Mouse (Mus musculus) urinary bladder, postnatal 14 days (tissue): ENCODE data around the gene Nucks1.
"Not testable (repeated sequence)": the region's sequence is repeated elsewhere in the genome, so short reads cannot be mapped to it uniquely, and the experiment has no call there.

Experiments
- DNase-seq: peaks from one replicate; pipeline ENCODE4 v3.0.0; 2021; ENCODE audit warnings: low spot score

The Nucks1 gene

DNA sequence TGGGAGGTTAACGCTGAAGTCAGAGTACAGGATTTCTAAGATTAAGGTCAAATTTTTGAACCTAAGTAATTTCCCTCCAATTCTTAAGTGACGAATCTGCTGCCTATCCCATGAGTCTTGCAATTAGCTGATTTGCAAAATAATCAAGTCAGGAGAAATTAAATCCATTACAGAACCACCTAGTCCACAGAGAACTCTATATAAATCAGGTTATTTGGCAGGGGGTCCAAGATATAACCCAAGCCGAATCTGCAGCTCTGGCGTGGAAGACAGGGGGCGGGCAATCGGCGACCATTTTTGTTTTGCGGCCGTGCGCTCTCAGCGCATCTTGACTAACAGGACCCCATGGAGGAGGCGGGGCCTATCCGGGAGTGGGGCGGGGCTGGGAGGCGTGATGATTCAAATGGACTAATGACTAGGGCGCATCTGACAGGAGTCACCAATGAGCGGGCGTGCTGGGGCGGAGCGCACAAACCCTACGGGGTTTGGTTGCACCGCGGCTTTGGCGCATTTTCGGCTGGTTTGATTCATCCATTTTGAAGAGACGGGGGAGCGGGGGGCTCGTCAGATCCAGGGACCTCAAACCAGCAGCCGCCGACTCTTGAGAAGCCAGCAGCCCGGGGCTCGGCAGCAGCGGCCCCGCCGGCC is at the start of gene Nucks1:
Gene Nucks1 (plus strand): TSS at position 534 of the 648 bp plus-strand sequence.
- peak; percentile 100 for DNase-seq

DNA sequence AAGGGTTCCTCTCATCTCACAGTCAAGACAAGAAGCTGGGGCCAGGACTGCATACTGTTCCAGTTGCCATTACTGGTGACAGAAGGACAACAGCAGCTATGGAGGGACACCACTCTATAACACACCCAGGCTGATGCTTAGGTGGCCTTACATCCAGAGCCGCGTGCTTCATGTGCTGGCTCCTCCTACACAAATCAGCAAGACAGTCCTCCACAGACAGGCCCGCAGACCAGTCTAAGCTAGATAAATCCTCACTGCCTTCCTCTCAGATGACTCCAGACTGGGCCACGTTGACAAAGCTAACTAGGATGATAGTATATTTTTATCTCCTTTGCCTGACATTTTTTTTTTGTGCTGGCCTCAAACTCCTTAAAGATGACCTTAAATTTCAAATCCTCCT is 48.5 kb upstream of the Nucks1 start:
- no peak for DNase-seq

DNA sequence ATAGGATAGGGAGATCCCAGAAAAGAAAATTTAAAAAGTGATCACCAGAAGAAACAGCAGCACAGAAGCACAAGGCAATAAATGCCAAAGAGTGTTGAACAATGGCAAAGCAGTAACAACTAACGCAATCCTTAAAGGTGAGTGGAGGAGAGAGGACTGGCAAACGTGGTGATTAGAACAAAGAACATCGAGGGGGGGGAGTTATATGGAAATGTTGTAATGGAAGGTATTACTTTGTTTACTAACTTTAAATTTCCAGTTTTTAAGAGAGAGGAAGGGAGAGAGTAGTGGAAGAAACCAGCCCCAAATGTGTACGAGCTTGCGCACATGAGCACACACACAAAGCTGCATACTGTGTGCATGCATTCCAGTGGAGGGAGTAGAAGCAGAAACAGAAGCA is 44.7 kb upstream of the Nucks1 start:
- no peak for DNase-seq

DNA sequence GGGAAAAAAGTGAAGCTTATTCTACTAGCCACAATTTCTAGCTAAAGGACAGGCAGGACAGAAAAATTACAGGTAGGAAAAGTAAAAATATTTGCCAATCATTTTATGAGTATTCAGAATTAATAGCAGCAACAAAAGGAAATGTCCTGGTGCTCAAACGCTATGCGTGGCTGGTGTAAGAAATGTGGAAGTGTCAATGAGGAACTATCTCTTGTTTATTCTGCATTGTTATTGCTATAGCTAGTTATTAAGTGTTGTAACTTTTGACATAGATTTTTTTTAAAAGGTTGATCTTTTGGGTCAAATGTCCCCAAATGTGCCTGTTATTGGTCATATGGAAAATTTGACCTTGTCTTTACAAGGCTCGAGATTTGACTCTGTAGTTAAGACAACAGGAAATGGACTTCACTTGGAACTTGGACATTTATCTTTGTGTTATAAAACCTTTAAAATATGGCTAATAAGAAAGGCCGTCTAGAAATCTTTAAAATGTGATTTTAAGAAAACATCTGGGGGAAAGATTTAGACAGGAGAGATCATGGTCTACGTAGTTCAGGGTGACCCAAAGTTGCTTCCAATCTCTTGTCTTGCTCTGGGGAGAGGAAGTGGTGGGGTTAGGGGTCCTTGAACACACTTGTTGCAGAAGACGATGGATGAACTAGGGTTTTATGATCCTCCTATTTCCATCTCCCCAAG is 43.9 kb upstream of the Nucks1 start:
- no peak for DNase-seq

DNA sequence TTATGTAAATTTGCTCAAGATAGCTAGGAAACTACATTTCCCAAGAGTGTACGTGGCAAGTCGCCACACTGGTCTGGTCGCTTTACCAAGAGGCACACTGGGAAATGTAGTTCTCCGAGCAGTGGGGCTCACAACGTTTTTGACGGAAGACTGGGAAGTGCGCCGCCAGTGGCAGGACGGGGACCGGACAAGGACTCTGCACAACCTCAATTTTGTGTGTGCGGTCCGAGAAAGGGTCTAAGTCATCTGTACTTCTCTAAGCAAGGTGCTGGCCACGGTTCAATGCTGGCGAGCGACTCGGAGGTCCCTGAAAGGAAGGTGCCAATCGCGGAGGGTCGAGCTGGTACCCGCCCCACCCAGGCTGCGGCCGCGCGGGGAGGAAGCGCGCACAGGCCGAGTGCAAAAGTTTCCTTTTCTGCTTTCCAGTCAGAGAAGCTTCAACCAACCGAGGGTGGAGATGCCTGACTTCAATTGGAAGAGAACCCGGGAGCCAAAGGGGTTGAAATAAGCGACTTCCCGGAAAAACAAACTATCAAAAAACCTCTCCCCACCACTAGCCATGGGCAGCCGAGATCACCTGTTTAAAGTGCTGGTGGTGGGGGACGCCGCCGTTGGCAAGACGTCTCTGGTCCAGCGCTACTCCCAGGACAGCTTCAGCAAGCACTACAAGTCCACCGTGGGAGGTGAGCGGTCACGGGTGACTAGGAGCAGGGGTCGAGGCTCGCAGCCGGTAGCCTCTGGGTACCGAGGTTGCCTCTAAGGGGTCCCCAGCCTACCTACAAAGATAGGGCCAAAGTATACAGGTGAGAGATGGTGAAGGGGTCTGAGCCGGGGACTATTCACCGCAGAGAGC is 43.0 kb upstream of the Nucks1 start, which contains the start of gene Rab29:
Gene Rab29 (plus strand): TSS at position 132 of the 853 bp plus-strand sequence.
- DNase-seq = peak; percentile 95

DNA sequence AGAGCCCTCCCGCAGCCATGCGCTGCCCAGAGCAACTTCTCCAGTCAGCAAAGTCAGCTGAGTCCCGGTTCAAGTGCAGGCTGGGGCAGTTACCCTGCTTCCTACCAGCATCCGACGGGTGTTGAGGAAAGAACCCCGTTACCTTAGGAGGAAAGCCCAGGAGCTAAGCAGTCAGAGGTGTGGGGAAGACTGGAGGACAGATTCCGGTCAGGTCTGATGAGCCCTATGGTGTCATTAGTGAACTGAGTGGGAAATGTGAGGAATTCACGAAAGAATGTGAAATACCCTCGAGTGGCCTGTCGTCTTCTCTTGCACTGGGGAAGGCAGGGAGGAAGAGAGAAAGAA is 42.4 kb upstream of the Nucks1 start:
- DNase-seq = peak; percentile 7

DNA sequence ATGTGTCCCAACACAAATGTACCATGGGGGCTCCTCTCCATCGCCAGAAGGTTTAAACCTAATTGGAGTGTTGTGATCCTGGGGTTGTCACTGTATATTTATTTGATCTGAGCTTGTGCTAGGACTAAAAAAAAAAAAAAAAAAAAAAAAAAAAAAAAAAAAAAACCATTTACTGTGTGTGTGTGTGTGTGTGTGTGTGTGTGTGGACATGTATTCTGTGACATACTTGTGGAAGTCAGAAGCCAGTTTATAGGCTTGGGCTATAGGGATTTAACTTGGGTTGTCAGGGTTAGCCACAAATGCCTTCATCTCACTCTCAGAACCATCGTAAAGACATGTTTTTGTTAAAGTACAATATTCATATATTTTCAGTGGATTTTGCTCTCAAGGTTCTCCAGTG is 40.8 kb upstream of the Nucks1 start:
- no peak for DNase-seq

DNA sequence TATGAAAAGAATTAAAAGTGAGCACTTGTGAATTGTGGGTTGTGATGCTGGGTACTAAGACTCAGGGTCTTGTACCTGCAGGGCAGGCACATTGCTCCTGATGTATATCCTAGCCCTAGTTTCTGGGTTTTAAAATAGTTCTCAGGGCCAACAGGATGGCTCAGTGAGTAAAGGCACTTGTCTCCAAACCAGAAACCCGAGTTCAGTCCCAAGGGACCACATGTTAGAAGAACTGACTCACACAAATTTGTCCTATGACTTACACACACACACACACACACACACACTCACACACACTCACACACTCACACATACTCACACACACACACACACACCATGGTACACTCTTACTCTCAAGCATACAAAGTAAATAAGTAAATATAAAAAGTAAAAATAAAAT is 37.5 kb upstream of the Nucks1 start:
- DNase-seq = no peak

DNA sequence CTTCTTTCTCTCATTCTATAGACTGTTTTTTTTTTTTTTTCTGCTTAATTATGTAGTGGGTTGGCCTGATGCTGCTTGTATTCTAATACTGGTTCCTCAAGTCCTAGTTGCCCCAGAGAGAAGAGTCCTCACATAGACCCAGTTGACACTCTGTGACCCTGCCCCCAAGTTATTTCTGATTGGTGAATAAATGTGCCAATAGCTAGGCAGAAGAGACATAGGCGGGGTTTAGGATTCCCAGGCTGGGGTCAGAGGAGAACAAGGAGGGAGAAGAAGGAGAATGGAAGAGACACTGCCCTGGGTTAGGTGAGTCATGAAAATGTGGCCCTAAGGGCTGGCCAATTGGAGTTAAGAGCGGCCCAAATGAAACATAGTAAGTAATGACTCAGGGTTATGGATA is 30.5 kb upstream of the Nucks1 start:
- DNase-seq = no peak

DNA sequence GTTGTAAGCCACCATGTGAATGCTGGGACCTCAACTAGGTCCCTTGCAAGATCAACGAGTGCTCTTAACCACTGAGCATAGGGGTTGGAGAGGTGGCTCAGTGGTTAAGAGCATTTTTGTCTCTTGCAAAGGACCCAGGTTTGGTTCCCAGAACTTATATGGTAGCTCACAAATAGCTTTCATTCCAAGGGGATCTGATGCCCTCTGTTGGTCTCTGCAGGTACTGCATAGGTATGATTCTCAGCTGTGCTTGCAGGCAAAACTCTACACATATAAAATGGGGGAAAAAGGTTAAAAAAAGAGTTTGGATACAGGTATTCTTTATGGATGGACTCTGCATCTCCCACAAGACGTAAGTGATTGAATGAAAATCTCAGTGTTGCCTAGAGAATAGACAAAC is 27.5 kb upstream of the Nucks1 start:
- DNase-seq = no peak

DNA sequence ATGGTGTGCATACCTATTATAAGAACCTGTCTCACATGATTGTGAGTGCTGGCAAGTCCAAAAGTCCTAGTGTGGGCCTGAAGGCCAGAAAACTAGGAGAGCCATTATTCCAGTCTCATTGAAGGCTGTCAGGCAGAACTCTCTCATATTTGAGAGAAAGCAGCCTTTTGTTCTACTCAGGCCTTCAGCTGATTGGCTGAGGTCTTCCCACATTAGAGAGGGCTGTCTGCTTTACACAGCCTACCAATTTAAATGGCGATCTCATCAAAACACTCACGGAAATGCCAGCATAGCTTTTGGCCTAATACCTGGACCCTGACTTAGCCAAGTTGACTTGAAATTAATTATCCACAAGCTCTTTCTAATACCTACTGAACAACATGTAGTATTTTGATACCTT is 24.2 kb upstream of the Nucks1 start:
- DNase-seq = no peak

DNA sequence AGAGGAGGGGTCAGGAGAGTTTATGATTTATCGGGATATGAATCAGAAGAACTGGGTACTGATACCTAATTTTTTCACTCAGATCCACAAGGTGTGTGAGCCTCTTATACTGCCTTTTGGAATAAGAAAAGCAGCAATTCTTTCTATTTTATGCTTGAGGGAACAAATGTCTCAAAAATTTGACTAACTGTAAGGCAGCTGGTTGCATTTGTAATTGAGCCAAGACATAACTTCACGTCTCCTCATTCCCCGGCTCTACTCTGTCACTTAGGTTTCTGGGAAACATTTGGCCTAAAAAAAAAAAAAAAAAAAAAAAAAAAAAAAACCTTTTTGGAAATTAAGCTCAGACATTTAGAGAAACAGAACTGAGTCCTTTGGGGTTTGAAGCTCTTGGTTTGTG is 23.7 kb upstream of the Nucks1 start:
- no peak for DNase-seq

DNA sequence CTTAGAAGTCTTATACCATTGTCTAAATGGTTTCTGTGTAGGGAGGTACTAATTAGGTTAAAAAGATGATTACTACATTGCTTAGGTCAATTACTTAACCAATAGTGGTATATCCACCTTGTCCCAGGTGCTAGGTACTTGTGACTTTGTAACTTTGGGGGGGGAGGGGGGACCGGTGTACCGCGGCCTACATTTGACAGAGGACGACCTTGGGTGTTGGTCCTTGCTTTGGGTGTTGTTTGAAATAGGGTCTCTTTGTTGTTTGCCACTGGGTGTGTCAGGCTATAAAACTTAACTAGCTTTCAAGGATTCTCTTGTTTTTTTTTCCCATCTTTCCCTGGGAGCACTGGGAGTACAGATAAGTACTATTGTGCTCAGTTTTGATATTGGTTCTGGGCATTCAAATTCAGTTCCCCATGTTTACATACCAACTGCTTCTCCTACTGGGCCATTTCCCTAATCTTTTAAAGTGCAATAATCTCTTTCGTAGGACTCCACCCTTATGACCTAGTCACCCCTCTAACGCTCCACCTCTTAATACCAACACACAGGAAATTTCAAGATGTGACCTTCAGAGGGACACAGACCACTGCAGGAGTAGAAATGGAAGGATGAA is 20.2 kb upstream of the Nucks1 start:
- DNase-seq = no peak

DNA sequence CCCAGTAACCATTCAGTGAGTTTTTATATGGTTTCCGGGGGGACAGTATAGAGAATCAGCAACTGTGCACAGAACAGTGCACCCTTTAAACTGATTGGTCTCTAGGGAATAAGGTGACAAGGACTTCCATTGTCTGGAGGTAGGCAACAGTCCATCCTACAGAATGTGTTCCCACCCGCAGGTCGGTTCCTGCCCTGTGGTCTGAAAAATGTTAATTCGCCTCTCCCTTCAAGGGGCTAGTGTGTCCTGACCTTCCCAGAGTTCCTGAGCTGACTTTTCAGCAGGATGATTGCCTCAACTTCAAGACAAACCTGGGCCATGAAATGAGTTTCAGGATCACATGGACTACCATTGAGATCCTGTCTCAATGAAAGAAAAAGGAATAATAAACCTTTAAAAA is 18.9 kb upstream of the Nucks1 start:
- DNase-seq = no peak

DNA sequence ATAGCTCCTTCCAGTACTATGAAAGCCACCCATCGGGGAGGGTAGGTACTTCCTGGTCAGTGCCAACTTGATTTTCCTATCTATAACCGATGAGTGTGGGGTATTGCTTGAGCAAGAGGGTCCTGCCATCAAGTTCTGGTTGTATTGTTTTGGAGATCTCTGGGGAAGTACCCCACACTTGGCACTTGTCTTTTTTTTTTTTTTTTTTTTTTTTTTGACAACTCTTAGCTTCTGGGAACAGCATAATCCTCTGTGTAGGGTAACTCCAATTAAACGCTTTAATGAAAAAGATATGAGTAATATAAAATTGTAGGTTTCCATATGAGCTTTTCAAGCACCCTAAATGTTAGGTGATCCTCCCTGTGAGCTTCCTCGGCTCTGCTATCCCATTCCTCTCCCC is 7.7 kb upstream of the Nucks1 start:
- DNase-seq = no peak

DNA sequence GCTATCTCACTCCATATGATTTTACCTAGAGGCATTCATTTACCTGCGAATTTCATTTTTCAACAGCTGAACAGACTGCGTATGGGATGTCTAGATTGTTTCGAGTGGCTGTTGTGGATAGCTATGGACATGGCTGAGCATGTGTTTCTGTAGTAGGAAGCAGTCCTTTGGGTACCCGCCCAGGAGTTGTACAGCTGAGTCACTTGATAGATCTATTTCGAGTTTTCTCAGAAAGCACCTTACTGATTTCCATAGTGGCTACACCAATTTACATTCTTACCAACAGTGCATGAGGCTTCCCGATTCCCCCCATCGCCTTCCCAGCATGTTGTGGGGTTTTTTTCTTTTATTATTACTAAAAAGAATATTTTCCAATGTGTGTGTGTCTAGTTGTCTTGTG is 7.1 kb upstream of the Nucks1 start:
- DNase-seq = no peak

DNA sequence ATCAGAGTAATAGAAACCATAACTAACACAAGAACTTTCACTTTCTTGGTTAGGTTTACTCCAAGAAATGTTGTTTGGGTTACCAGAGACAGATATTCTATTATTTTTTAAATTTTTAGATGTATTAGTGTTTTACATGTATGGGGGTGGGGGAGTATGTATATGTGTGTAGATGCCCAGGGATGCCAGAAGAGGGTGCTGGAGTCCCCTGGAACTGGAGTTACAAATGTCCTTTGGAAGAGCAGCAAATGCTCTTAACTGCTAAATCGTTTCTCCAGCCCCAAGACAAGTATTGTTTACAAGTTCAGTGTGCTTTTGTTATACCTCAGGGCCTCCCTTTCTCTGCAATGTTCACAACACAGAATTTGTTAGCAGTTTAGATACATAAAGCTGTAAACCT is 4.8 kb upstream of the Nucks1 start:
- DNase-seq = peak; percentile 7

DNA sequence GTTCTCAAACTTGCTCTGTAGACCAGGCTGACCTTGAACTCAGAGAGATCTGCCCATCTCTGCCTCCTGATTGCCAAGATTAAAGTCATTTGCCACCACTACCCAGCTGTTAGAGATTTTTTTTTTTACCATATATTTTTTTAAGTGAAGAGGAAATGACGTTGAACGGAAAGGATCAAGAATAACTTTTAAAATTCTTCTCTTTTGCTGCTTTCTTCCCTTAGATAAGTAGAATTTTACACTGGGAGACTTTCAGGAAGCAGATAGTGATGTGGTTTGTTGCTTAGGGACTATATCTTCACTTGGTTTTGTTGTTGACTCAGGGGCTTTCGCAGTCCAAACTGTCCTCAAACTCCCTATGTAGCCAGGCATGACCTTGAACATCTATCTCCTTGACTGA is 1.9 kb upstream of the Nucks1 start:
- DNase-seq = no peak

DNA sequence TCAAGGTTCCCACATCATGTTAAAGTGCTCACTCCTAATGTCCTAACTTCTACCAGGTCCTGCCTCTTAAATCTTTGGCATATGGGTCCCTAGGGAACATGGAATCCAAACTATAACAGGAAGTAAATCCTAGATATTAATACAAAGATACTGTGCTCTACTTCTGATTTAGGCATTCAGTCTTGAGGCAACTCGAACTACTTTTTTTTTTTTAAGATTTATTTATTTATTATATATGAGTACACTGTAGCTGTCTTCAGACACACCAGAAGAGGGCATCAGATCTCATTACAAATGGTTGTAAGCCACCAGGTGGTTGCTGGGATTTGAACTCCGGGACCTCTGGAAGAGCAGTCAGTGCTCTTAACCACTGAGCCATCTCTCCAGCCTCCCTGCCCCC is 1.1 kb upstream of the Nucks1 start:
- not testable (repeated sequence) for DNase-seq

DNA sequence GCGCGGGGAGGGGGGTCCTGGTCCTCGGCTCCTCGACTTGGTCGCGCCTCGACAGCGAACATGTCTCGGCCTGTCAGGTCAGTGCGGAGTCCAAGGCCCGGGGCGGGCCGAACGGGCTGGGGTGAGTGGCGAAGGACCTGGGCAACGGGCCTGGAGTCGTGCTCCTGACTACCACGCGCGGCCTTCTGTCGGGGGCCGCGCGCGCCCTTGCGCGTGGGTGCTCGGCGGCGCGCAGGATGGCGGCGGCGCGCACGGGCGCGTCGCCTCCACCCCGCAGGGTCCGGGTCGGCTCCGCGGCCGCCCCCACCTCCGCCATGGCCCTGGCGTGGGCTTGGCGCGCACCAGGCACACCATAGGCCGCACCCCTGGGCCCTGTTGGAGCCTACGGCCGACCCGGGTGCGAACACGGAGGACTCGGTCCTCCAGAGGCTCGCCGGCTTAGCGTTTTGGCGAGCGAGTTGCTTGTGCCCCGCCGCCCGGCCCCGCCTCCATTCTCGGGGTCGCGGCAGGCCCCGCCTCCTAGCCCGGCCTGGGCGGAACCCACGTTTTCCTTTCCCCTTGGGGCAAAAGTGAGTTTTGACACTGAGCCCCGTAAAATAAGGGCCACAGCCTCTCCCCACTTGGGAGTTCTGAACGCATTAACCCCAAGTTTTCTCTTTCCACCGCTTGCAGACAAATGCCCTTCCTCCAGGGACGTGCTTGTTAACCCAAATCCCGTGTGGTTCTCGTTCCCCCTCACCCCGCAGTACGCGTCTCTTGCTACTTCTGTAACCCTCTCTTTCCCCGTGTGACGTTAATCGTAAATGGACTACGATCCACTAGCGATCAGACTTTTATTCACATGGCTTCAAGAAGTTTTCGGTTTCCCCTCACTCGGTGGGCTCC is 582 bp downstream of the Nucks1 start:
- DNase-seq = peak; percentile 86

DNA sequence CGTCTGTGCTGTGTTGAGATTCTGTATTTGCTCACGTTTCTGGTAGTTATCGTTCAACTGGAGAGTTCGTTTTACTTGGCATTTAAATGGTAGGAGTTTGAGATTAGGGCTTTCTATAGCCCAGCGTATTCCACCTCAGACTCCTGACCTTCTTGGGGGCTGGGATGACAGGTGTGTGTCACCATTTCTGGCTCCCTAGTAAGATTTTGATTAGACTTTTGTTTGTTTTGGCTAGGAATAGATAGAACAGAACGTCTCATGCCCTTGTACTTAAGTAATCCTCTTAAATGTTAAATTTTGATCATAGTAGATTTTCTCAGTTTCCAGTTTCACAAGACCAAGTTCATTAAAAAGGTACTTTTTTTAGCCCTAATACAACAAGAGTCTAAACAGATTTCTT is 7.3 kb downstream of the Nucks1 start:
- no peak for DNase-seq

DNA sequence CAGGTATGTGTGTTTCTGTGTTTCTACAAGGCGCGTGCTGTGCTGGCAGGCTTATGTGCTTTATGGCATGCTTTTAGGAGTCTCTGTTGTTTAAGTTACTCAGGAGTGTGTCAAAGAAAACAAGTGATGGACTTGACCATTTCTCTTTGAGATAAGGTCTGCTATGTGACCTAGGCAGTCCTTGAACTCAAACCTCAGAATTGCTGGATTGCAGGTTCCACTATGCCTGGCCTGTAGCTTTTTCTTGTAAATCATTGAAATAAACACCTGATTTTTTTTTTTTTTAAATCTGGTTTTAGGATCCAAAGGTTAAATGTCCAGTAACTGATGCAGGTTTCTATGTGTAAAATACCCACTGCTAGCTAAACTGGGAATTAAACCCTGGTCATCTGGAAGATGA is 8.7 kb downstream of the Nucks1 start:
- no peak for DNase-seq
